Mouse (Mus musculus) NIH3T3 (cell line): ENCODE data around the gene Smg7.

Experiments used
- DNase-seq: peaks from one replicate; pipeline ENCODE4 v3.0.0-alpha.2; 2012; ENCODE audit warnings: low read depth

Gene Smg7

GRCm38 (mm10) chr1:152840343-152840742 lies 62.1 kb downstream of the Smg7 start:
- no peak for DNase-seq

GRCm38 (mm10) chr1:152838841-152839240 lies 63.6 kb downstream of the Smg7 start:
- DNase-seq, result no peak

GRCm38 (mm10) chr1:152838026-152838702 lies 64.3 kb downstream of the Smg7 start:
- DNase-seq, result no peak

GRCm38 (mm10) chr1:152835061-152835460 lies 67.4 kb downstream of the Smg7 start:
- DNase-seq, result no peak

GRCm38 (mm10) chr1:152832316-152832715 lies 70.1 kb downstream of the Smg7 start:
- no peak for DNase-seq

GRCm38 (mm10) chr1:152831619-152832018 lies 70.8 kb downstream of the Smg7 start:
- no peak for DNase-seq

GRCm38 (mm10) chr1:152831003-152831402 lies 71.4 kb downstream of the Smg7 start:
- no peak for DNase-seq

GRCm38 (mm10) chr1:152830054-152830453 lies 72.4 kb downstream of the Smg7 start:
- DNase-seq, result no peak

GRCm38 (mm10) chr1:152828637-152829355 lies 73.7 kb downstream of the Smg7 start:
- peak; percentile 56 for DNase-seq

- DNase-seq, result no peak
These were observed 74.3 kb downstream of the Smg7 start for GRCm38 (mm10) chr1:152828168-152828567.

GRCm38 (mm10) chr1:152826446-152826845 lies 76.0 kb downstream of the Smg7 start:
- DNase-seq, result no peak

GRCm38 (mm10) chr1:152824206-152824605 lies 78.2 kb downstream of the Smg7 start:
- no peak for DNase-seq

- DNase-seq, result peak; percentile 77
These were observed 80.7 kb downstream of the Smg7 start for GRCm38 (mm10) chr1:152821746-152822145.

GRCm38 (mm10) chr1:152820911-152821695 lies 81.3 kb downstream of the Smg7 start:
- DNase-seq, result peak; percentile 35

GRCm38 (mm10) chr1:152819558-152819957 lies 82.9 kb downstream of the Smg7 start:
- DNase-seq, result no peak

- no peak for DNase-seq
These were observed 84.7 kb downstream of the Smg7 start for GRCm38 (mm10) chr1:152817794-152818193.

- no peak for DNase-seq
These were observed 85.2 kb downstream of the Smg7 start for GRCm38 (mm10) chr1:152817027-152817769.

- DNase-seq, result peak; percentile 77
These were observed 87.2 kb downstream of the Smg7 start for GRCm38 (mm10) chr1:152815265-152815701.

- DNase-seq, result no peak
These were observed 91.7 kb downstream of the Smg7 start for GRCm38 (mm10) chr1:152810533-152811439.

GRCm38 (mm10) chr1:152809541-152810252 lies 92.7 kb downstream of the Smg7 start:
- no peak for DNase-seq
